Mouse (Mus musculus) intestine, embryonic 14.5 days (tissue): Measurements from ENCODE around the gene Pdia2. TPM values are rescaled to one million over a fixed set of nuclear protein-coding genes. Genes with fewer than 3 reads are reported as not detected.
A peak's percentile ranks its signal among the peaks of the same experiment; 100 is the strongest.
"Not testable (repeated sequence)": the region's sequence is repeated elsewhere in the genome, so short reads cannot be mapped to it uniquely, and the experiment has no call there.

ENCODE experiments used
- ATAC-seq: fragments of 200-750 bp; cut with Nextera tagmentation; replicated peaks from 2 replicates; pipeline ENCODE4 v1.8.0; 2017; ENCODE audit warnings: low read depth, moderate number of reproducible peaks, moderate TSS enrichment, moderate library complexity; ENCODE audit not compliant: low FRiP score, low TSS enrichment
- DNase-seq: peaks from one replicate; pipeline ENCODE4 v3.0.0-alpha.2; 2018; ENCODE audit warnings: low spot score
- H3K27ac ChIP-seq: fragments of 300-500 bp; sonication (generic); 2 replicates; pipeline ENCODE4 v1.5.1; 2014; ENCODE audit warnings: low read depth, mild to moderate bottlenecking, control low read depth
- H3K27me3 ChIP-seq: fragments of 300-500 bp; sonication (generic); replicated peaks from 2 replicates; pipeline ENCODE4 v1.6.1; 2014; ENCODE audit warnings: low read length, control low read depth; ENCODE audit not compliant: control insufficient read depth, insufficient read depth
- H3K36me3 ChIP-seq: fragments of 300-500 bp; sonication (generic); 2 replicates; pipeline ENCODE4 v1.6.1; 2014; ENCODE audit warnings: low read length, control low read depth; ENCODE audit not compliant: control insufficient read depth, insufficient read depth
- H3K4me1 ChIP-seq: fragments of 300-500 bp; sonication (generic); replicated peaks from 2 replicates; pipeline ENCODE4 v1.6.1; 2014; ENCODE audit warnings: low read length, control low read depth, mixed read lengths; ENCODE audit not compliant: control insufficient read depth, insufficient read depth
- H3K4me2 ChIP-seq: fragments of 300-500 bp; sonication (generic); 2 replicates; pipeline ENCODE4 v1.6.1; 2014; ENCODE audit warnings: low read length
- H3K4me3 ChIP-seq: fragments of 300-500 bp; sonication (generic); 2 replicates; pipeline ENCODE4 v1.5.1; 2014; ENCODE audit warnings: low read depth, low read length, control low read depth, mixed read lengths
- H3K9ac ChIP-seq: fragments of 300-500 bp; sonication (generic); 2 replicates; pipeline ENCODE4 v1.6.1; 2014; ENCODE audit warnings: mild to moderate bottlenecking, low read length
- H3K9me3 ChIP-seq: fragments of 300-500 bp; sonication (generic); 2 replicates; pipeline ENCODE4 v1.6.1; 2016; ENCODE audit warnings: low read length, control low read depth; ENCODE audit not compliant: control insufficient read depth
- WGBS: fragments of 180-500 bp; shearing (Covaris S2); extraction: QIAGEN DNeasy Blood & Tissue Kit; methylation state at CpG from one replicate; pipeline ENCODE4 v1.1.7; 2014; 5-methylcytosine and 5-hydroxymethylcytosine counted together
- polyA plus RNA-seq: library from polyadenylated mRNA; unstranded; fragments of >200 nt; fragmentation: Nextera tagmentation; extraction: Ambion mirVana; gene quantifications from 2 replicates; pipeline ENCODE4 v1.2.1, GENCODE M21; 2014

The Pdia2 gene
- polyA plus RNA-seq, 1 experiment from 2014 or later, result 3.7 TPM

- WGBS, result 52% methylated on average over 1 of the region's 1 CpGs
- ATAC-seq, result no peak
- Histone ChIP-seq H3K27me3 (peaks cover 32% of the 10 kb centered on the region), H3K9me3 (no peaks in the 10 kb centered on the region), H3K36me3 (no peaks in the 10 kb centered on the region), H3K4me3 (no peak overlapping the region), H3K27ac (no peak overlapping the region), H3K9ac (no peak overlapping the region), H3K4me2 (no peak overlapping the region), H3K4me1 (no peaks in the 10 kb centered on the region)
- DNase-seq, result no peak
These were observed 7.5 kb upstream of the Pdia2 start for GRCm38 (mm10) chr17:26206392-26206791.

DNA sequence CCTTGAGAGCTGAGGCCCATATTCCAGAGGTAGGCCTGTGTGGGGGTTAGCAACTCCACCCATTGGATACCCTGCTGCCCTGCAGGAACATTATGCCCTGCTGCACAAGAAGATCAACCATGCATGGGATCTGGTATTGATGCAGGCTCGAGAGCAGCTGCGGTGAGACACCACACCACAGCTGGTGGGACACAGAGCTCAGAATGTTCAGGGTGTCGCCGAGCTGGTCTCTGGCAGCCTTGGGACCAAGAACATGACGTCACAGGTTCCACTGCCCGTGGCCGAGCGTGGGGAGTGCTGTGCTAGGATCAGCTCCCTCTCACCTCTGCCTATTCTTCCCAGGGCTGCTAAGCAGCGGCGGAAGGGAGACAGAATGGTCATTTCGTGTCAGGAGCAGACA, 5.9 kb upstream of the Pdia2 start:
- ATAC-seq, result no peak
- Histone ChIP-seq H3K27ac (no peak overlapping the region), H3K36me3 (no peaks in the 10 kb centered on the region), H3K4me1 (no peaks in the 10 kb centered on the region; the same call in 1 of the 2 replicates), H3K9ac (no peak overlapping the region), H3K9me3 (no peaks in the 10 kb centered on the region), H3K4me2 (no peak overlapping the region), H3K4me3 (no peak overlapping the region), H3K27me3 (peaks cover 48% of the 10 kb centered on the region)
- DNase-seq, result no peak
- WGBS, result 40% methylated on average over 11 of the region's 11 CpGs

DNA sequence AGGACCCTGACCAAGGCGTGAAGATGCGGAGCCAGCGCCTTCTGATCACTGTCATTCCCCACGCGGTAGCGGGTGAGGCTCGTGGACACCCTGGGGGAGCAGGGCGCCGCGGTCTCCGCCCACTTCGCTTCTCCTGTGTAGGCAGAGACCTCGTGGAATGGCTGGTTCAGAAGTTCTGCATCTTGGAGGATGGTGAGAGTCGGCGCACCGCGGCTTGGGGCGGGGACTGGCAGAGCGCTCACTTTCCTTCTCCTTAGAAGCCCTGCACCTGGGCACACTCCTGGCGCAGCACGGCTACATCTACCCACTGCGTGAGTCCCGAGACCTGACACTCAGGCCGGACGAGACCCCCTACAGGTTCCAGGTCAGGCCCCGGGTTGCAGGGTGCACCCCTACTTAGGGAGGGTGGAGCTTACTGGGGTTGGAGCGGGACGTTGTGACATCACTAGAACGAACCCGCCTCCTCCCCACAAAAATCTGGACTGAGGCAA, 4.5 kb upstream of the Pdia2 start:
- peak; percentile 62 for DNase-seq
- H3K4me1 ChIP-seq, result no peaks in the 10 kb centered on the region; the same call in 1 of the 2 replicates
- peaks cover 53% of the 10 kb centered on the region for H3K27me3 ChIP-seq
- H3K4me3 ChIP-seq, result peak overlapping the region; percentile 49
- H3K9ac ChIP-seq, result peak overlapping the region; percentile 32; the same call in 1 of the 2 replicates
- peak overlapping the region; percentile 96 for H3K4me2 ChIP-seq
- 1% methylated on average over 30 of the region's 30 CpGs for WGBS
- no peaks in the 10 kb centered on the region for H3K36me3 ChIP-seq
- ATAC-seq, result 0 out of 2 replicates have a peak, but pooled peaks have one; percentile 12
- H3K27ac ChIP-seq, result no peak overlapping the region
- no peaks in the 10 kb centered on the region for H3K9me3 ChIP-seq

DNA sequence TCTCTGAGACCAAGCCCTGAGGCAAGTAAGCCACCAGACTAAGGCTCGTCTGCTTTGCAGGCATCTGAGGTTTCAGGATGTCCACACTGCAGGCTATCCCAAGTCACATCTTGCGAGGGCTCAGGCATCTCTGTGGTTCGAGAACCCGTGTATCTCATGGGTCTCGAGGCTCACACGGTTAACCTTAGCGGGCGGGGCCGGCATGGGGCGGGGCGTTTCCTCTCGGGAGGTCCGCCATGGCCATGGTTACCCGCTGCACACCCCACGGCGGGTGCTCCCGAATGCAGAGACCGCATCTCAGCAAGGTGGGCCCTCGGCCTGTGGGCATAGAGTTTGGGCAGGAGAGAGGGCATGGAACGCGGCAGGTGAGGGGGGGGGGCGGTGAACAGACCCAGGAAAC, 3.9 kb upstream of the Pdia2 start, which contains the start of gene Rgs11:
Gene Rgs11, plus strand, starts transcription at position 215 of the 400 bp plus-strand sequence.
- Histone ChIP-seq H3K9me3 (no peaks in the 10 kb centered on the region), H3K36me3 (peaks cover 5% of the 10 kb centered on the region), H3K27me3 (peaks cover 53% of the 10 kb centered on the region), H3K4me3 (peak within 1 kb of the TSS; percentile 49), H3K27ac (no peak within 1 kb of the TSS), H3K4me1 (no peaks in the 10 kb centered on the region; the same call in 1 of the 2 replicates), H3K4me2 (peak within 1 kb of the TSS; percentile 96), H3K9ac (peak within 1 kb of the TSS; percentile 32; the same call in 1 of the 2 replicates)
- peak; percentile 74 for DNase-seq
- peak; percentile 12; the same call in 1 of the 2 replicates for ATAC-seq
- 2% methylated on average over 22 of the region's 22 CpGs for WGBS

DNA sequence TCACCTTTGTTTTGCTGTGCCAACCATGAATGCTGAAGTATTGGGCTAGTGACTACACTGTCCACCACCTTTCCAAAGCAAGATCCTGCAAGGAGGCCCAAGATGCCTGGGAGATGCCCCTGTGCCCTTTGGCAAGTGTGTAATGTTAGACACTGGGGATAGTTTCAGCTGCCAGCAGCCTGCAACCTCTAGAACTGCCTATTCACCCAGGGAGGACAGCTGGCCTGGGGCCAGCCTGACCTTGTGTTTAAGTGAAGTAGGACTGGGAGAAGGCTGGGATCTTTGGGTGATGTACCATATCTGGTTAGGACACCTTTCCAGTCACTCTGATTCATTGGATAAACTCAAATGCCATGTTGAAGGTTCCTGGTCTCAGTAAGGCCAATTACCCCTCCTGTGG, 3.1 kb upstream of the Pdia2 start:
- DNase-seq (peak; percentile 59), ATAC-seq (no peak)
- Histone ChIP-seq H3K27ac (no peak overlapping the region), H3K4me2 (no peak overlapping the region), H3K4me3 (no peak overlapping the region), H3K9me3 (no peaks in the 10 kb centered on the region), H3K36me3 (peaks cover 13% of the 10 kb centered on the region), H3K9ac (no peak overlapping the region), H3K4me1 (no peaks in the 10 kb centered on the region; the same call in 1 of the 2 replicates), H3K27me3 (peaks cover 53% of the 10 kb centered on the region)

DNA sequence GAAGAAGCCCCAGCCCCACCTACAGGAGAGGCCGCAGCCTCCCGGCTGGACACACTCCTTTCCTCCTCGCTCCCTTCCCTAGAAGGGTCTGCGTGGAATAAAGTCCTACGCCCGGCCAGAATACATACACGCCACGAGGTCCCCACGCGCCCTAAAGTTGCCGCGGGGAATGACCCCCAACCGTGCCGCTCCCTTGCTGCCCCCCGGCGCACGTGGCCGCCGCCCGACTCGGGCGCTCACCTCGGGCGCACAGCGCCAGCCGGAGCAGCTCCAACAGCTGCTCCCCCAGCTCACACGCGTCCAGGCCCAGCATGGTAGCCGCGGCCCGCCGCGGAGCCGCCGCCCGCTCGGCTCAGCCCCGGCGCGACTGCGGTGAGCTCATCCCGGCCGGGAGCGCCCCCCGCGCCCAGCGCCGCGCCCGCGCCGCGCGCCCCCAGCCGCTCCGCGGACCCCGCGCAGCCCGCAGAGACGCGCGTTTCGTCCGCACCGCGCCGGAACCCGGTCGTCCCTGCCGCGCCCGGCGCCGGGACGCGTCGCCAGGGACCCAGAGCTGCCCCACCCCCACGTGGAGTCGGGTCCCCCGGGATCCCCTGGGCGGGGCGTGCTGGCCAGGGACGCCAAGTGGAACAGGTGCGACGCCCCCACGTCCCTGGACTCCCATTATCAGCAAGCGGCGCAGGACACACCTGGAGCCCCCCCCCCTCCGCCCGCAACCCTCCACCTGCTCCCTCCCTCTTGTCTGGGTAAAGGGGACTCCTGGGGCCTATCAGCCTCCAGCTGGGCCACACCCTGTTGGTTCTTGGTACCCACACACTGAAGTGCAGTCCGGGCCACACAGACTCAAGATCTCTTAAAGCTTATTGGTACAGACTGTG, 2.2 kb upstream of the Pdia2 start:
- H3K27me3 ChIP-seq, result peaks cover 53% of the 10 kb centered on the region
- H3K27ac ChIP-seq, result no peak overlapping the region
- H3K9me3 ChIP-seq, result no peaks in the 10 kb centered on the region
- H3K36me3 ChIP-seq, result peaks cover 22% of the 10 kb centered on the region
- ATAC-seq, result peak; percentile 49; the same call in 1 of the 2 replicates
- WGBS, result under 1% methylated on average over 89 of the region's 92 CpGs
- peak overlapping the region; percentile 53 for H3K4me3 ChIP-seq
- no peaks in the 10 kb centered on the region; the same call in 1 of the 2 replicates for H3K4me1 ChIP-seq
- peak overlapping the region; percentile 94 for H3K4me2 ChIP-seq
- H3K9ac ChIP-seq, result peak overlapping the region; percentile 61
- DNase-seq, result peak; percentile 70

DNA sequence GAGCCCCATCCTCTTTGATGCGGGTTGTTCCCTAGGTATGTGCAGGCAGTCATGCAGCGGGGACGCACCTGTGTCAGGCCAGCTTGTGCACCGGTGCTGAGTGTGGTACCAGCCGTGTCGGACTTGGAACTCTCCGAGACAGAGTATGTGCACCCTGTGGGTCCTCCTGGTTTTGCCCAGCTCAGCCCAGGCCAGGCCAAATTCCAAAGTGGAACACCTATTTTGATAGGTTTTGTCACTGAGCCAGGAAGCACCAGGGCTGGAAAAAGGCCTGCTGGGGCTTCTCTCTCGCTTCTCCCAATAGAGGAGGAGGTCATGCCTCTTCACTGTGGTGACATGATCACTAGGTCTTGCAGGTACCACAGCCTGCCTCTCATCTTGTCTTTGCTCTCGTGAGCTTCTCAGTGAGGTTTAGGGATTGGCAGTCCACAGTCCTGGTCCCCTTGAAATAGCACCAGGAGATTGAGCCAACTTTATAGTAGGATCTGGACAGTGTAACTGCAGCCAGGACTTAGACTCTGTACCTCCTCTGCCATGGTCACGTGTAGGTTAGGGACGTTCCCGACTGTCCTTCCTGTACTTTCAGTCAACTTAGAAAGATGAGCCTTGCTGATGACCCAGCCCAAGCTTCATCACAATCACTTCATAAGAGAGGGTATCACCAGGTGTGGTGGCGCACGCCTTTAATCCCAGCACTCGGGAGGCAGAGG, 6.3 kb downstream of the Pdia2 start:
- DNase-seq (no peak), ATAC-seq (no peak)
- Histone ChIP-seq H3K4me2 (no peak overlapping the region), H3K27ac (no peak overlapping the region), H3K4me1 (no peaks in the 10 kb centered on the region), H3K4me3 (no peak overlapping the region), H3K9ac (no peak overlapping the region), H3K9me3 (no peaks in the 10 kb centered on the region), H3K36me3 (peaks cover 97% of the 10 kb centered on the region), H3K27me3 (no peaks in the 10 kb centered on the region)
- 95% methylated on average over 15 of the region's 15 CpGs for WGBS

DNA sequence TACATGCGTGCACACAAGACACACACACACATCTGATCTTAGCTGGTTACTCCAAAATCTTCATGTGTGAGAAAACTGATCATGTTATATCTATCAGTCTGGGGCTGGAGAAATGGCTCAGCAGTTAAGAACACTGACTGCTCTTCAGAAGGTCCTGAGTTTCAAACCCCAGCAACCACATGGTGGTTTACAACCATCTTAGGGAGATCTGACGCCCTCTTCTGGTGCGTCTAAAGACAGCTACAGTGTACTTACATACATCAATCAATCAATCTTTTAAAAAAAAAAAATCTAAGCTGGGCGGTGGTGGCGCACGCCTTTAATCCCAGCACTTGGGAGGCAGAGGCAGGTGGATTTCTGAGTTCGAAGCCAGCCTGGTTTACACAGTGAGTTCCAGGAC, 7.4 kb downstream of the Pdia2 start:
- not testable (repeated sequence) for ATAC-seq, H3K4me1 ChIP-seq, H3K27ac ChIP-seq, H3K9ac ChIP-seq, H3K9me3 ChIP-seq, DNase-seq, H3K4me3 ChIP-seq, H3K4me2 ChIP-seq, H3K27me3 ChIP-seq
- H3K36me3 ChIP-seq, result peaks cover 97% of the 10 kb centered on the region
- 93% methylated on average over 7 of the region's 7 CpGs for WGBS
